Mouse (Mus musculus) stomach, postnatal 0 days (tissue): Measurements from ENCODE around the gene Lemd1.

Source experiments
- CTCF ChIP-seq: IDR thresholded peaks from 2 replicates; pipeline ENCODE4 v1.5.1; 2016; ENCODE audit warnings: antibody characterized with exemption, low read depth, mild to moderate bottlenecking, moderate library complexity
- EP300 ChIP-seq: optimal IDR thresholded peaks from 2 replicates; pipeline ENCODE3; 2016; ENCODE audit warnings: antibody characterized with exemption

DNA sequence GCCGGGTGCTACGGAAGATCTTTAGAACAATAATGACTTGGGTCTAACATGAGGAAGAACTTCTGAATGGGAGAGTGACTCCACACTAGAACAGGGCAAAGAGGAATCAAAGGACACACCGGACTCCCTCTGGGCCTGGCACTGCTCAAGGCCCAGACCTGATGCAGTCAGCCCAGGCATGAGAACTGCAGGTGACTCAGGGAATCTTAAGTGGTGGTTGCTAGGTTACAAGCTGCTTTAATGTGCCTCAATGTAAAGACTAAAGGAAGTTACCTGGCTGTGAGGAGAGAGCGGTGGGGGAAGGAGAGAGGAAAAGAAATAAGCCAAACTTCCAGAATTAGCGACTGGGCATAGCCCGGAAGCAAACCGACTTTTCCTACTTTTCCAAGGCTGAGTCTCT lies 104.3 kb downstream of the Lemd1 start:
- no peak for TF ChIP-seq EP300
- TF ChIP-seq CTCF, result no peak
